Mouse (Mus musculus): ENCODE data around the gene Gm9903.

- TF ChIP-seq CTCF (IDR thresholded peaks at IDR 0.05; ENCODE audit: insufficient read depth, low read length) (no peak), POLR2A (IDR thresholded peaks at IDR 0.05; ENCODE audit: borderline replicate concordance, extremely low read depth, low read depth, low read length) (no peak)
Measured at GRCm38 (mm10) chr5:33657251-33657786, 27.6 kb downstream of the Gm9903 start.
